Mouse (Mus musculus): ENCODE results near the gene Olfr694.

- TF ChIP-seq CTCF (IDR thresholded peaks at IDR 0.05; ENCODE audit: insufficient read depth, low read length) = no peak
- no peak for TF ChIP-seq POLR2A (IDR thresholded peaks at IDR 0.05; ENCODE audit: borderline replicate concordance, extremely low read depth, low read depth, low read length)
Observed at GRCm38 (mm10) chr7:106733717-106734116, 42.1 kb upstream of the Olfr694 start.

All from lung, adult 2 months (tissue).